Mouse (Mus musculus): ENCODE data around the gene Nup35. TPM values are rescaled to one million over a fixed set of nuclear protein-coding genes. Genes with fewer than 3 reads are reported as not detected.

Gene Nup35
- polyA plus RNA-seq, 1 experiment from 2014 or later = 52.9 TPM

- no peaks in the 10 kb centered on the region for H3K9me3 ChIP-seq (ENCODE audit: control insufficient read depth, low read length)
- no peak for ATAC-seq (ENCODE audit: low FRiP score, low TSS enrichment)
- WGBS = 94% methylated on average over 5 of the region's 5 CpGs
- H3K4me1 ChIP-seq (ENCODE audit: control insufficient read depth, insufficient read depth, low read length) = no peaks in the 10 kb centered on the region
- peaks cover 7% of the 10 kb centered on the region; the same call in 1 of the 2 replicates for H3K36me3 ChIP-seq (ENCODE audit: control insufficient read depth, insufficient read depth, low read length)
- no peak overlapping the region for H3K4me3 ChIP-seq (ENCODE audit: low read length)
- H3K9ac ChIP-seq (ENCODE audit: low read depth, low read length) = no peak overlapping the region
- H3K27me3 ChIP-seq (ENCODE audit: control insufficient read depth, insufficient read depth, low read length) = no peaks in the 10 kb centered on the region
- no peak overlapping the region for H3K27ac ChIP-seq (ENCODE audit: low read depth, low read length)
- H3K4me2 ChIP-seq (replicated peaks; ENCODE audit: low read depth, low read length) = no peak overlapping the region
Measured at GRCm38 (mm10) chr2:80667396-80667964, 50.4 kb downstream of the Nup35 start.

- Histone ChIP-seq H3K27ac (ENCODE audit: low read depth, low read length) (no peak overlapping the region), H3K27me3 (ENCODE audit: control insufficient read depth, insufficient read depth, low read length) (no peaks in the 10 kb centered on the region), H3K9me3 (ENCODE audit: control insufficient read depth, low read length) (no peaks in the 10 kb centered on the region), H3K36me3 (ENCODE audit: control insufficient read depth, insufficient read depth, low read length) (peaks cover 7% of the 10 kb centered on the region; the same call in 1 of the 2 replicates), H3K4me2 (replicated peaks; ENCODE audit: low read depth, low read length) (no peak overlapping the region), H3K9ac (ENCODE audit: low read depth, low read length) (no peak overlapping the region), H3K4me1 (ENCODE audit: control insufficient read depth, insufficient read depth, low read length) (no peaks in the 10 kb centered on the region), H3K4me3 (ENCODE audit: low read length) (no peak overlapping the region)
- 78% methylated on average over 11 of the region's 11 CpGs for WGBS
- ATAC-seq (ENCODE audit: low FRiP score, low TSS enrichment) = no peak
Measured at GRCm38 (mm10) chr2:80669868-80670666, 53.0 kb downstream of the Nup35 start.

- Histone ChIP-seq H3K27ac (ENCODE audit: low read depth, low read length) (no peak overlapping the region), H3K4me2 (replicated peaks; ENCODE audit: low read depth, low read length) (no peak overlapping the region), H3K9me3 (ENCODE audit: control insufficient read depth, low read length) (no peaks in the 10 kb centered on the region), H3K9ac (ENCODE audit: low read depth, low read length) (no peak overlapping the region), H3K4me3 (ENCODE audit: low read length) (no peak overlapping the region), H3K27me3 (ENCODE audit: control insufficient read depth, insufficient read depth, low read length) (no peaks in the 10 kb centered on the region), H3K36me3 (ENCODE audit: control insufficient read depth, insufficient read depth, low read length) (no peaks in the 10 kb centered on the region), H3K4me1 (ENCODE audit: control insufficient read depth, insufficient read depth, low read length) (no peaks in the 10 kb centered on the region)
- 87% methylated on average over 8 of the region's 8 CpGs for WGBS
- ATAC-seq (ENCODE audit: low FRiP score, low TSS enrichment) = no peak
Measured at GRCm38 (mm10) chr2:80678803-80679202, 61.8 kb downstream of the Nup35 start.

GRCm38 (mm10) chr2:80683727-80684239 is 66.7 kb downstream of the Nup35 start:
- Histone ChIP-seq H3K4me3 (ENCODE audit: low read length) (no peak overlapping the region), H3K27ac (ENCODE audit: low read depth, low read length) (no peak overlapping the region), H3K4me1 (ENCODE audit: control insufficient read depth, insufficient read depth, low read length) (no peaks in the 10 kb centered on the region), H3K27me3 (ENCODE audit: control insufficient read depth, insufficient read depth, low read length) (no peaks in the 10 kb centered on the region), H3K9ac (ENCODE audit: low read depth, low read length) (no peak overlapping the region), H3K9me3 (ENCODE audit: control insufficient read depth, low read length) (no peaks in the 10 kb centered on the region), H3K36me3 (ENCODE audit: control insufficient read depth, insufficient read depth, low read length) (no peaks in the 10 kb centered on the region), H3K4me2 (replicated peaks; ENCODE audit: low read depth, low read length) (no peak overlapping the region)
- no peak for ATAC-seq (ENCODE audit: low FRiP score, low TSS enrichment)
- WGBS = 88% methylated on average over 6 of the region's 6 CpGs

GRCm38 (mm10) chr2:80684396-80685071 is 67.5 kb downstream of the Nup35 start:
- Histone ChIP-seq H3K9me3 (ENCODE audit: control insufficient read depth, low read length) (no peaks in the 10 kb centered on the region), H3K36me3 (ENCODE audit: control insufficient read depth, insufficient read depth, low read length) (no peaks in the 10 kb centered on the region), H3K4me3 (ENCODE audit: low read length) (no peak overlapping the region), H3K27me3 (ENCODE audit: control insufficient read depth, insufficient read depth, low read length) (no peaks in the 10 kb centered on the region), H3K4me2 (replicated peaks; ENCODE audit: low read depth, low read length) (no peak overlapping the region), H3K27ac (ENCODE audit: low read depth, low read length) (no peak overlapping the region), H3K9ac (ENCODE audit: low read depth, low read length) (no peak overlapping the region), H3K4me1 (ENCODE audit: control insufficient read depth, insufficient read depth, low read length) (no peaks in the 10 kb centered on the region)
- ATAC-seq (ENCODE audit: low FRiP score, low TSS enrichment) = no peak
- WGBS = 80% methylated on average over 6 of the region's 6 CpGs

GRCm38 (mm10) chr2:80688261-80688660 is 71.2 kb downstream of the Nup35 start:
- WGBS = 47% methylated on average over 4 of the region's 4 CpGs
- Histone ChIP-seq H3K9me3 (ENCODE audit: control insufficient read depth, low read length) (no peaks in the 10 kb centered on the region), H3K9ac (ENCODE audit: low read depth, low read length) (no peak overlapping the region), H3K27me3 (ENCODE audit: control insufficient read depth, insufficient read depth, low read length) (no peaks in the 10 kb centered on the region), H3K4me1 (ENCODE audit: control insufficient read depth, insufficient read depth, low read length) (no peaks in the 10 kb centered on the region), H3K4me3 (ENCODE audit: low read length) (no peak overlapping the region), H3K27ac (ENCODE audit: low read depth, low read length) (no peak overlapping the region), H3K4me2 (replicated peaks; ENCODE audit: low read depth, low read length) (no peak overlapping the region), H3K36me3 (ENCODE audit: control insufficient read depth, insufficient read depth, low read length) (no peaks in the 10 kb centered on the region)
- no peak for ATAC-seq (ENCODE audit: low FRiP score, low TSS enrichment)

- Histone ChIP-seq H3K4me1 (ENCODE audit: control insufficient read depth, insufficient read depth, low read length) (no peaks in the 10 kb centered on the region), H3K4me2 (replicated peaks; ENCODE audit: low read depth, low read length) (no peak overlapping the region), H3K9ac (ENCODE audit: low read depth, low read length) (no peak overlapping the region), H3K27ac (ENCODE audit: low read depth, low read length) (no peak overlapping the region), H3K4me3 (ENCODE audit: low read length) (no peak overlapping the region), H3K27me3 (ENCODE audit: control insufficient read depth, insufficient read depth, low read length) (no peaks in the 10 kb centered on the region), H3K9me3 (ENCODE audit: control insufficient read depth, low read length) (no peaks in the 10 kb centered on the region), H3K36me3 (ENCODE audit: control insufficient read depth, insufficient read depth, low read length) (no peaks in the 10 kb centered on the region)
- WGBS = 86% methylated on average over 1 of the region's 1 CpGs
- no peak for ATAC-seq (ENCODE audit: low FRiP score, low TSS enrichment)
Measured at GRCm38 (mm10) chr2:80707429-80707828, 90.4 kb downstream of the Nup35 start.
